Mouse (Mus musculus): ENCODE measurements at regions not wholly inside any gene's neighbourhood (a gene's known extent, or its start where the extent isn't known, plus 50 kb on each side); places are given as distances from the start of the nearest gene placed in this dataset.

- Histone ChIP-seq H3K4me1 (ENCODE audit: control insufficient read depth, insufficient read depth, low read length) (peaks cover 15% of the 10 kb centered on the region), H3K36me3 (ENCODE audit: control insufficient read depth, insufficient read depth, low read length) (no peaks in the 10 kb centered on the region), H3K27ac (ENCODE audit: insufficient read depth, low read depth, low read length) (no peak overlapping the region), H3K4me3 (ENCODE audit: insufficient read depth, low read depth, low read length) (no peak overlapping the region), H3K27me3 (replicated peaks; ENCODE audit: control insufficient read depth, insufficient read depth, low read length) (no peaks in the 10 kb centered on the region)
- TF ChIP-seq CTCF (conservative IDR thresholded peaks at IDR 0.05; ENCODE audit: insufficient read depth, insufficient read length, low read depth, low read length) = no peak
- no peak for TF ChIP-seq POLR2A (IDR thresholded peaks at IDR 0.05; ENCODE audit: low read depth, low read length)
- 93% methylated on average over 4 of the region's 4 CpGs for WGBS
- DNase-seq = no peak
Observed at GRCm38 (mm10) chr16:13049321-13049720, 60.2 kb upstream of the Ercc4 start.

- Histone ChIP-seq H3K36me3 (ENCODE audit: control insufficient read depth, insufficient read depth, low read length) (no peaks in the 10 kb centered on the region), H3K27me3 (replicated peaks; ENCODE audit: control insufficient read depth, insufficient read depth, low read length) (no peaks in the 10 kb centered on the region), H3K4me1 (ENCODE audit: control insufficient read depth, insufficient read depth, low read length) (peaks cover 15% of the 10 kb centered on the region), H3K27ac (ENCODE audit: insufficient read depth, low read depth, low read length) (no peak overlapping the region), H3K4me3 (ENCODE audit: insufficient read depth, low read depth, low read length) (no peak overlapping the region)
- 87% methylated on average over 8 of the region's 8 CpGs for WGBS
- TF ChIP-seq CTCF (conservative IDR thresholded peaks at IDR 0.05; ENCODE audit: insufficient read depth, insufficient read length, low read depth, low read length) = no peak
- TF ChIP-seq POLR2A (IDR thresholded peaks at IDR 0.05; ENCODE audit: low read depth, low read length) = no peak
- no peak for DNase-seq
Observed at GRCm38 (mm10) chr16:13050225-13050892, 59.1 kb upstream of the Ercc4 start.

- Histone ChIP-seq H3K36me3 (ENCODE audit: control insufficient read depth, insufficient read depth, low read length) (no peaks in the 10 kb centered on the region), H3K27me3 (replicated peaks; ENCODE audit: control insufficient read depth, insufficient read depth, low read length) (no peaks in the 10 kb centered on the region), H3K27ac (ENCODE audit: insufficient read depth, low read depth, low read length) (no peak overlapping the region), H3K4me3 (ENCODE audit: insufficient read depth, low read depth, low read length) (no peak overlapping the region), H3K4me1 (ENCODE audit: control insufficient read depth, insufficient read depth, low read length) (no peaks in the 10 kb centered on the region)
- no peak for TF ChIP-seq POLR2A (IDR thresholded peaks at IDR 0.05; ENCODE audit: low read depth, low read length)
- no peak for DNase-seq
- 74% methylated on average over 7 of the region's 7 CpGs for WGBS
Observed at GRCm38 (mm10) chr16:13054956-13055355, 54.5 kb upstream of the Ercc4 start.
